Mouse (Mus musculus): ENCODE data around the gene Cdk14. TPM values are rescaled to one million over a fixed set of nuclear protein-coding genes. Genes with fewer than 3 reads are reported as not detected.

The Cdk14 gene
- polyA plus RNA-seq, 1 experiment = 83.4 TPM

- Histone ChIP-seq H3K27ac (ENCODE audit: insufficient read depth, low read depth, low read length) (no peak overlapping the region), H3K4me1 (ENCODE audit: control insufficient read depth, insufficient read depth, low read length) (no peaks in the 10 kb centered on the region), H3K4me3 (ENCODE audit: insufficient read depth, low read depth, low read length) (no peak overlapping the region)
- no peak for TF ChIP-seq POLR2A (IDR thresholded peaks at IDR 0.05; ENCODE audit: insufficient read depth, low read depth, low read length)
- TF ChIP-seq CTCF (IDR thresholded peaks at IDR 0.05; ENCODE audit: insufficient read depth, low read depth, low read length) = no peak
- WGBS = 78% methylated on average over 2 of the region's 2 CpGs
These were observed 559.0 kb downstream of the Cdk14 start for GRCm38 (mm10) chr5:4861141-4861540.

GRCm38 (mm10) chr5:4858032-4858641 is 562.0 kb downstream of the Cdk14 start:
- TF ChIP-seq POLR2A (IDR thresholded peaks at IDR 0.05; ENCODE audit: insufficient read depth, low read depth, low read length) (no peak), CTCF (IDR thresholded peaks at IDR 0.05; ENCODE audit: insufficient read depth, low read depth, low read length) (no peak)
- 84% methylated on average over 5 of the region's 5 CpGs for WGBS
- H3K4me1 ChIP-seq (ENCODE audit: control insufficient read depth, insufficient read depth, low read length) = no peaks in the 10 kb centered on the region; the same call in 1 of the 2 replicates
- H3K4me3 ChIP-seq (ENCODE audit: insufficient read depth, low read depth, low read length) = no peak overlapping the region
- H3K27ac ChIP-seq (ENCODE audit: insufficient read depth, low read depth, low read length) = no peak overlapping the region

- no peaks in the 10 kb centered on the region; the same call in 1 of the 2 replicates for H3K4me1 ChIP-seq (ENCODE audit: control insufficient read depth, insufficient read depth, low read length)
- no peak overlapping the region for H3K27ac ChIP-seq (ENCODE audit: insufficient read depth, low read depth, low read length)
- TF ChIP-seq POLR2A (IDR thresholded peaks at IDR 0.05; ENCODE audit: insufficient read depth, low read depth, low read length) (no peak), CTCF (IDR thresholded peaks at IDR 0.05; ENCODE audit: insufficient read depth, low read depth, low read length) (no peak)
- no peak overlapping the region for H3K4me3 ChIP-seq (ENCODE audit: insufficient read depth, low read depth, low read length)
- 85% methylated on average over 2 of the region's 2 CpGs for WGBS
These were observed 566.6 kb downstream of the Cdk14 start for GRCm38 (mm10) chr5:4853503-4853902.

- Histone ChIP-seq H3K27ac (ENCODE audit: insufficient read depth, low read depth, low read length) (no peak overlapping the region), H3K4me1 (ENCODE audit: control insufficient read depth, insufficient read depth, low read length) (no peaks in the 10 kb centered on the region; the same call in 1 of the 2 replicates), H3K4me3 (ENCODE audit: insufficient read depth, low read depth, low read length) (no peak overlapping the region)
- TF ChIP-seq POLR2A (IDR thresholded peaks at IDR 0.05; ENCODE audit: insufficient read depth, low read depth, low read length) (no peak), CTCF (IDR thresholded peaks at IDR 0.05; ENCODE audit: insufficient read depth, low read depth, low read length) (no peak)
- 77% methylated on average over 6 of the region's 6 CpGs for WGBS
These were observed 567.3 kb downstream of the Cdk14 start for GRCm38 (mm10) chr5:4852711-4853320.

DNA sequence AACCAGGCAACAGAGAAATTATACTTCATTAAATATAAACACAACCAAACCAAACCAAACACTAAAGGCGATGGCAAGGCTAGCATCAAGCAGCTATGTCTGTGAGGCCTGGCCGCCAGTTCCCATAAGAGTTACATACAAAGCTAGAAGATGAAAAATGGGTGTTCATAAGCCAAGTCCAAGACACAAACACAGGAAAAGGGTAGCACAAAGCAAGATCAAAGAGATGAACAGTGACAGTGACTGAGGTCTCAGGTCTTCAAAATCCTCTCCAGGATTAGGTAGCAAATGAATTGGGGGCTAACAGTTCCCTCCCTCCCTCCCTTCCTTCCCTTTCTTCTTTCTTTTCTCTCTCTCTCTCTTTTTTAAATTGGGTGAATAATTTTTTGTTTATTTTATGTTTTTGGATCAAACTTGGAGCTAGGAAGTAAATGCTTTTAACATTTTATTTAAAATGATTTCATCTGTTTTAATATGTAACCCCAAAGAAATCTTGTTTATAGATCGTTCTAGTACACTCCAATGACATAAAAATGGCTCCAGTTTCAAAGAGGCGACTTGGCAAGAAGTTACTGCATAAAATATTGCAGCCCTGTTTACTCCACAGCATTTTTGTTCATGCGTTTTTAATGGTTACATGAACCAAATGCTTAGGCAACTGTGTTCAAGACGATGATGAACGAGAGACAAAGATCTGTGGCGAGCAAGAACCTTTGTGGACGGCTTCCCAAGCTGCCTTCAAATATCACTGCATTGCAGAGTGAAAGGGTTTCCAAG is 568.0 kb downstream of the Cdk14 start:
- 77% methylated on average over 9 of the region's 9 CpGs for WGBS
- H3K4me1 ChIP-seq (ENCODE audit: control insufficient read depth, insufficient read depth, low read length) = no peaks in the 10 kb centered on the region; the same call in 1 of the 2 replicates
- TF ChIP-seq CTCF (IDR thresholded peaks at IDR 0.05; ENCODE audit: insufficient read depth, low read depth, low read length) = no peak
- TF ChIP-seq POLR2A (IDR thresholded peaks at IDR 0.05; ENCODE audit: insufficient read depth, low read depth, low read length) = no peak
- no peak overlapping the region for H3K27ac ChIP-seq (ENCODE audit: insufficient read depth, low read depth, low read length)
- no peak overlapping the region for H3K4me3 ChIP-seq (ENCODE audit: insufficient read depth, low read depth, low read length)

DNA sequence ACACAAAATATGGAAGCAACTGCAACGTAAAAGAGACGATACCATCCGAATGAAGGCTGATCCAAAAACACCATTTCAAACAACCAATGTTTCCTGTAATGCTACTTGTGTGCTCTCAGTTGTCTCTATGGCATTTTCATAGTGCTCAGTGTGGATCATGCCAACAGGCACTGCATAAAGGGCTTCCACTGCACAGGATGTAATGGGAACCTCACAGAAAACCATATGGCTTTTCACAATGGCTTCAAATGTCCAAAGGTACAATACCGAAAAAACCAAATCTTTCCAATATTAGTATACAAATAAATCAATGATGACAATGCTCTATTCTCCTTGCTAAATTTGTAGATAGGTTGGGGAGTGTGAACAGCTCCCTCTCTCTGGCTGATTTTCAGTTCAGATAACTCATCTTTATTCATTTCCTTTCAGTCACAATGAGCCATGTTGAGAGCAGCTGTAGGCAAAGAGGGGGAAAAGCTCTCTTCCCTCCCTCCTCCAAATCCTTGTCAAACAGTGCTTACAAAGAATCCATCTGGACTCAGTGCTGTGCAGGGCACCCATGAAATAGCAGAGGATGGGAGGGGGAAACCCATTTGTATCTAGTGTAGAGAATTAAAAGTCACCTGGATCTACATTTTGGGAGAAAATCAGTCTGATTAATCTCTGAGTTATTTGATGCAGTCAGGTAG is 568.7 kb downstream of the Cdk14 start:
- TF ChIP-seq POLR2A (IDR thresholded peaks at IDR 0.05; ENCODE audit: insufficient read depth, low read depth, low read length) (no peak), CTCF (IDR thresholded peaks at IDR 0.05; ENCODE audit: insufficient read depth, low read depth, low read length) (no peak)
- Histone ChIP-seq H3K27ac (ENCODE audit: insufficient read depth, low read depth, low read length) (no peak overlapping the region), H3K4me1 (ENCODE audit: control insufficient read depth, insufficient read depth, low read length) (no peaks in the 10 kb centered on the region; the same call in 1 of the 2 replicates), H3K4me3 (ENCODE audit: insufficient read depth, low read depth, low read length) (no peak overlapping the region)
- WGBS = 87% methylated on average over 4 of the region's 4 CpGs

- TF ChIP-seq POLR2A (IDR thresholded peaks at IDR 0.05; ENCODE audit: insufficient read depth, low read depth, low read length) (no peak), CTCF (IDR thresholded peaks at IDR 0.05; ENCODE audit: insufficient read depth, low read depth, low read length) (no peak)
- WGBS = 47% methylated on average over 13 of the region's 13 CpGs
- Histone ChIP-seq H3K4me3 (ENCODE audit: insufficient read depth, low read depth, low read length) (no peak overlapping the region), H3K27ac (ENCODE audit: insufficient read depth, low read depth, low read length) (no peak overlapping the region), H3K4me1 (ENCODE audit: control insufficient read depth, insufficient read depth, low read length) (peaks cover 2% of the 10 kb centered on the region; the same call in 1 of the 2 replicates)
These were observed 585.2 kb downstream of the Cdk14 start for GRCm38 (mm10) chr5:4834819-4835480.

DNA sequence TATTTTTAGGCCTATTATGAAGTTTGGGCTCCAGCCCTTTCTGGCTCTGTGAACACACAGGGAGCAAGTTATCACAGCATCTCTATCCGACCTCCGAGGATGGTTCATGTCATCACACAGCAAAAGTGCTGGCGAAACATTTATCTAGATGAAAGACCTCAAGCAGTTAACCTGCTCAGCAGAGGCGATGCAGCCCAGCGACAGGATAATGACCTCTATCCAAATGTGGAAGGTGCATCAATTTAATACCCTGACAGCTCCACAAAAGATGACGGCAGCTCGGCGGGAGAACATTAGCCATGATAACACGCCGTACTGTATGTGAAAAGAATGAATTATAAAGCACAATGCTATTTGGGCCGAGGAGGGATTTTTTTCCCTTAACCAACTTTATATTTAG is 586.2 kb downstream of the Cdk14 start:
- Histone ChIP-seq H3K27ac (ENCODE audit: insufficient read depth, low read depth, low read length) (no peak overlapping the region), H3K4me1 (ENCODE audit: control insufficient read depth, insufficient read depth, low read length) (peaks cover 2% of the 10 kb centered on the region; the same call in 1 of the 2 replicates), H3K4me3 (ENCODE audit: insufficient read depth, low read depth, low read length) (no peak overlapping the region)
- WGBS = 78% methylated on average over 11 of the region's 11 CpGs
- no peak for TF ChIP-seq CTCF (IDR thresholded peaks at IDR 0.05; ENCODE audit: insufficient read depth, low read depth, low read length)
- no peak for TF ChIP-seq POLR2A (IDR thresholded peaks at IDR 0.05; ENCODE audit: insufficient read depth, low read depth, low read length)

Data from olfactory bulb, adult 2 months (tissue).